Mouse (Mus musculus) CD4-positive, CD25-positive, alpha-beta regulatory T cell, adult 4 months (primary cell): Measurements from ENCODE around the gene Gss. TPM values are rescaled to one million over a fixed set of nuclear protein-coding genes. Genes with fewer than 3 reads are reported as not detected.
A peak's percentile ranks its signal among the peaks of the same experiment; 100 is the strongest.

Experiments
- ATAC-seq: one replicate; pipeline ENCODE4 v1.8.0; 2017
- polyA plus RNA-seq, 2 experiments: library from polyadenylated mRNA; unstranded; fragments of 100-300 nt; shearing (Covaris generic); gene quantifications; one replicate each; pipeline ENCODE4 v1.2.1; 2017

The Gss gene
- polyA plus RNA-seq, 2 experiments from 2014 or later = 10.7 to 16.9 TPM

- ATAC-seq = no peak
Observed at GRCm38 (mm10) chr2:155573001-155573400, 19.6 kb downstream of the Gss start.

- ATAC-seq = no peak
Observed at GRCm38 (mm10) chr2:155569223-155569807, 23.3 kb downstream of the Gss start.

- ATAC-seq = no peak
Observed at GRCm38 (mm10) chr2:155567751-155568150, 24.9 kb downstream of the Gss start.

- no peak for ATAC-seq
Observed at GRCm38 (mm10) chr2:155562934-155563333, 29.7 kb downstream of the Gss start.

GRCm38 (mm10) chr2:155562209-155562608 is 30.4 kb downstream of the Gss start:
- ATAC-seq = no peak

- peak; percentile 64 for ATAC-seq
Observed at GRCm38 (mm10) chr2:155554426-155554985, 38.1 kb downstream of the Gss start.

GRCm38 (mm10) chr2:155552949-155553354 is 39.7 kb downstream of the Gss start:
- peak; percentile 91 for ATAC-seq

- ATAC-seq = no peak
Observed at GRCm38 (mm10) chr2:155552336-155552735, 40.3 kb downstream of the Gss start.

GRCm38 (mm10) chr2:155546955-155547354 is 45.7 kb downstream of the Gss start:
- no peak for ATAC-seq

GRCm38 (mm10) chr2:155540822-155541458 is 51.7 kb downstream of the Gss start:
- ATAC-seq = no peak

GRCm38 (mm10) chr2:155539696-155540095 is 52.9 kb downstream of the Gss start:
- no peak for ATAC-seq

- peak; percentile 64 for ATAC-seq
Observed at GRCm38 (mm10) chr2:155538463-155539057, 54.0 kb downstream of the Gss start.

GRCm38 (mm10) chr2:155537761-155538462 is 54.7 kb downstream of the Gss start:
- peak; percentile 74 for ATAC-seq

GRCm38 (mm10) chr2:155536292-155536691 is 56.3 kb downstream of the Gss start:
- no peak for ATAC-seq

- no peak for ATAC-seq
Observed at GRCm38 (mm10) chr2:155527367-155527766, 65.2 kb downstream of the Gss start.

- ATAC-seq = no peak
Observed at GRCm38 (mm10) chr2:155524378-155524777, 68.2 kb downstream of the Gss start.

- ATAC-seq = no peak
Observed at GRCm38 (mm10) chr2:155523706-155524105, 68.9 kb downstream of the Gss start.

GRCm38 (mm10) chr2:155518531-155519270 is 73.9 kb downstream of the Gss start:
- no peak for ATAC-seq

- peak; percentile 91 for ATAC-seq
Observed at GRCm38 (mm10) chr2:155517455-155518423, 74.9 kb downstream of the Gss start, which contains the start of the genes Acss2 and Ggt7. TSS of gene Acss2 (plus strand) at chr2:155517948. TSS of gene Ggt7 (minus strand) at chr2:155518237.

- ATAC-seq = no peak
Observed at GRCm38 (mm10) chr2:155515941-155516340, 76.7 kb downstream of the Gss start.

GRCm38 (mm10) chr2:155514666-155515065 is 77.9 kb downstream of the Gss start:
- peak; percentile 49 for ATAC-seq
